Mouse (Mus musculus) layer of hippocampus, adult 9-11 months (tissue): Measurements from ENCODE around the gene Magi2.
"Not testable (repeated sequence)": the region's sequence is repeated elsewhere in the genome, so short reads cannot be mapped to it uniquely, and the experiment has no call there.

Experiments used
- DNase-seq: peaks from one replicate; pipeline ENCODE4 v3.0.0; 2022

Gene Magi2

DNA sequence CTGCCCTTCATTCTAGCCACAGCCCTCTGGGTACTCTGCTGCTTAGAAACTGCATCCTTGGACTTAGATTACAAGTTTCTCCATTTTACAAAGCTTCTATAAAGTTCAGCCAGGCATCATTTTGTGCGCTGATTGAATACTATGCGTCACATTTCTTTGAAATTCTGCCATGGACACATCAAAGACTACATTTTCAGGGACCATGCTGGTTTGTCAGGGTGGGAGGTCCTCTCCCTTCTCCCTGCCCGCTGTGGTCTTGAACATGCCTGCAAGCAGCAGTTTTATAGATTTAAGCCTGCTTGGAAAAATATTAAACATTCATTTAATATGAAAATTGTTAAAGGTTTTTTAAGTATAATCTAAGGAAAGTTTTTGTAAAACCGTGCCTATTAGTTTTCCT, 1030.6 kb downstream of the Magi2 start:
- no peak for DNase-seq

DNA sequence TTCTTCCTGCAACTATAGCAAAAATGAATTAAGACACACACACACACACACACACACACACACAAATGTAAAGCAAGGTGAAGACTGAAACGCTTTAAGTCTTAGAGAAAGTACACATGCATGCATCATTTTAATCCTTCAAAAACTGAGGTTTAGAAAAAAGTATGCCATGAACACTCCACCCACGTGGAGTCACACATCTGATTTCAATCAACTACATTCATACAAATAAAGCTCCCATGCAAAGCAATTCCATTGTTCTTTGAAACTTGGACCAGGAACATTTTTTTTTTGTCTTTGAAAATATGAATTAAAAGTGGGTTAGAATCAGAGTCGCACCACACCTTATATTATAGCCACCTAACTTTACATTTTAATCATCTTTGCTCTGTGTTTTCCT, 1032.9 kb downstream of the Magi2 start:
- DNase-seq = no peak

DNA sequence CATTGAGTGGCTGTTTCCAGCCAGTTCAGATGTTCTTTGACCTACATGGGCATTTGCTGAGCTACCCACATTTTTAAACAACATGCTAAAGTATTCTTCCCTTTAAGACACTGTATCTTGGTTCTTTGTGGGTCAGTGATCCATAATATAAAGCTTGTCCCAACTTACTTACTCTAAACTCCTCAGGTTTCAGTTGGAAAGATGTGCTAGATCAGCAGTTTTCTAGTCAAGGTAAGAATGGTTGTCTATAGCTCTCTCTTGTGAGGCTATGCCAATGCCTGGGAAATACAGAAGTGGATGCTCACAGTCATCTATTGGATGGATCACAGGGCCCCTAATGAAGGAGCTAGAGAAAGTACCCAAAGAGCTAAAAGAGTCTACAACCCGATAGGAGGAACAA, 1045.8 kb downstream of the Magi2 start:
- DNase-seq = not testable (repeated sequence)

- no peak for DNase-seq
Measured at GRCm38 (mm10) chr5:20275632-20276031, 1048.8 kb downstream of the Magi2 start.

DNA sequence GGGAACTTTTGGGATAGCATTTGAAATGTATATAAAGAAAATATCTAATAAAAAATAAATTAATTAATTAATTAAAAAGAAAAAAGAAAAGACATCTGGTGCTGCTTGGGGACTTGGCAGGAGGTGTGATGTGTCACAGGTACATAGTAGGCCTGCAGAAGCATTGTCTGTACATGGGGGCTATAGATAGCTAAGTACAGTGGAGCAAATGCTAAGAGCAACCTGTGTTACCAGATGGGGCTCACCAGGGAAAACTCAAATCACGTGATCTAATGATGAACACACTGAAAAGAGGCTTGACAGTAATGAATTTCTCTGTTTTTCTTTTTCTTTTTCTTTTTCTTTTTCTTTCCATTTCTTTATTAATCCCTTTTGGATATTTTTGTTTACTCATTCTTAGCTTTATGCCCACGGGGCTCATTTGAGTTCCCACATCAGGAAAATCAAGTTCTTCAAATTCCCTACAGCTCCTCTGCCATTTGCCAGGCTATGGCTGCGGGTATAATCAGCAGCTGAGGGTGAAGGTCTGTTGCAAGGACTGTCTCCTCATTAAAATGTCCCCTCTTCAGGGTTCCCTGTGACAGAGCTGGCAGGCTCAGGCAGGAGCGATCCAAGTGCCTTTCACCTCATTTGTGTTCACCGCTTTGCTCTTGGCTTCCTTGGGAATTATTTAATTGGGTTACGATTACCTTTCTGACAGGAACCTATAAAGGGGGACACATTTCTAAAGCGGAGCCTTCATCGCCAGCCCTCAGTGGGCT, 1058.4 kb downstream of the Magi2 start:
- no peak for DNase-seq

DNA sequence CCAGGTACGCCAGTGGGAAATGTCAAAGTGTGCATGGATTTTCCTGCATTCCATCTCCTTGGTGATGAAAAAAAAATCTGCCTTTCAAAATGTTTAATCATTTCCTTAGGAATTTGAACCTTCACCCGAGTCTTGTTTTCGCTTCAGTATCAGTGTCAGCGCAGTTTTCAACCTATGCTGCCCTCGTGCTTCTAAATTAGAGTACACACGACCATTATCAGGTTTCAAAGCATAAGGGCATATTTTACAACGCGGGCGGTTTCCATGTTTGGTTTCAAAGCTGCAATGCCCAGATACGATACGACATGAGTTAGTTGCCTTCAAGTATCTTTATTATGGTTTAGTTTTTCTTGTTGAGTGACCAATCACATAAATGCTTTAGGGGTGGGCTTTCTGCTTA, 1067.7 kb downstream of the Magi2 start:
- DNase-seq = no peak

GRCm38 (mm10) chr5:20299816-20300215, 1073.0 kb downstream of the Magi2 start:
- DNase-seq = no peak

DNA sequence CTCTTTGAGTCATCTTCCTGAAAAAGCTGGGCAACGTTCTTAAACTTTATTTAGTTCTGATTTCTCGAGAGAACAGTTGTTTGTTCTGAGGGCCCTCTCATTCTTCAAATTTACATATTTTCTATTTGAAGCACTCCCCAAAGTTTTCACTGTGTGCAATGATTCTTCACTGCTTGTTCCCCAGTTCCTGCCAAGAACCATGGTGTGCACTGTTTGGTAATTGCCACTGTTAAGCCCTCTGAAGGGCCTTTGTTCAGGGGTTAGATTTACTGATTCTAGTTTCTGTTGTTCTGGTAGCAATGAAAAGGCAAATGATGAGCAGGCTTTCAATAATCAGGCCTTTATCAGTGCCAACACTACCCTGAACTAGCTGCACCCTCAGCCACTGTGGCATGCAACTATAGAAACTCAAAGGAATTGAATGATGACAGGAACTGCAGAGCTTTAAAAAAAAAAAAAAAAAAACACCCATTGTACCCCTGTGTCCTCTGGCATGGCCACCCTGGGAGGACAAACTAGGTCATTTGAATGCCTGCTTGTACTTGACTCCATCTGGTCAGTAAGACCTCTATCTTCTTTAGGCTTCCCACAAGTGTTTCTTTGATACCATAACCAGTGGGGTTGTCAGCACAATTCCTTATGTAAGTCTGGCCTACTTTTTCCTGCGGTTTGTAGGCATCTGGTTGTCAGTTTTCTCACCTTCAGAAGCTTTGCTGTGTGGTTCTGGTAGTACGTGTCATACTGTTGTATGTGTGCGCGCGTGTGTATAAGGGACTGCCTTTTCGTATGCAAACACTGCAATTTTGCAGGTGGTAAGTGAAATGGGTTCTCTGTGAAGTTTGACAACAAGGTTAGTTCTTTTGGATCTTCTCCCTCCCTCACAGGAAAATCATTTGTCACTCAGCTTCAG, 1076.5 kb downstream of the Magi2 start:
- peak; percentile 39 for DNase-seq

- no peak for DNase-seq
Measured at GRCm38 (mm10) chr5:20320970-20321369, 1094.1 kb downstream of the Magi2 start.

DNA sequence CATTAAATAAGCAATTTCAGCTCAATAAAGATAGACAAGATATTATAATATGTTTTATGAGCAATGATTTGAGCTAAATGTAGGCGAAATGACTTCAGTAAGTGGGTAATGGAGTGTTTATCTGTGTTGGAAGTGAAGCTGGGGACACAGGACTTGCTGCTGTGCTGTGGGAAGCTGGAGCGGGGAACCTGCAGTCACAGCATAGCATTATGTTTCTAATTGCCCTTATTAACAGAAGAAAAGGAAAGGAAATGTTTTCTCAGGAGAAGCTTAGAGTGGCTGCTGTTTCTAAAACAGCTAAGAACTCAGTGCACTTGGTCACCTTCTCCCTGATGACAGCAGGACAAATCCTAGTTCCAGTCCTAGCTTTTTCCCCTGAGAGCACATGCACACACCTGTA, 1098.5 kb downstream of the Magi2 start:
- no peak for DNase-seq

DNA sequence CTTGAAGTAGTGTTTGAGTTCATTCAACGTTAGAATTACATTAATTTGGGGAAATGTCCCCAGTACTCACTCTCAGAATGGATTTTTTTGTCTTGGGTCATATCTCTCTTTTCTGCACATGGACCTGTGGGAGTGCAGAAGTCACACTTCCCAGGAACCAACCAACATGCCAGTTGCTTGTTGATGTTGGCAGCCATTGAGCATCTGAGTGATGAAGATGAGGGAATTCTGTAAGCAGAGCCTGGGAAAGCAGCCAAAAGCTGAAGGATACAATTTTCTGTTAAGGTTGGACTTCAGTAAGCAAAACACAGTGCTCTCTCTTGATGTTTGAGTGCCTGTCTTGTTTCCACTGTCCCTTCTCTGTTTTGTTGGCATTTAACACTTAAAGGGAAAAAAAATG, 1102.1 kb downstream of the Magi2 start:
- no peak for DNase-seq

DNA sequence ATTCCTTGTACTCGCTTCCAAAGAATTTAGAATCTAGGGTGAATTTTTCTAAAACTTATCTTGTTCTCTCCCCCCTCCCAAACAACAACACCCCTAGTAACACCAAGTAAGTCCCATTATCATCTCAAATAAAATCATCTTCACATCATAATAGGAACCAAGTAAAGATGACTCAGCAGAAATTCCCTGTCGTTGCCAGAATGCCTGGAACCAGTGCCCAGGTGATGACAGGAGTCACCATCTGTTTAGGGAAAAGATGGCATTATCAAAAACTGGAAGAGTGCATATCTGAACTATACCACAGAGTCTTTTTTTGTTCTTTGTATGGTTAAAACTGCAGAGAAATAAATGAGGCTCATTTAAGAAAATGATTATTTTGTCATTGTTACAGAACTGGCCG, 1103.2 kb downstream of the Magi2 start:
- no peak for DNase-seq

DNA sequence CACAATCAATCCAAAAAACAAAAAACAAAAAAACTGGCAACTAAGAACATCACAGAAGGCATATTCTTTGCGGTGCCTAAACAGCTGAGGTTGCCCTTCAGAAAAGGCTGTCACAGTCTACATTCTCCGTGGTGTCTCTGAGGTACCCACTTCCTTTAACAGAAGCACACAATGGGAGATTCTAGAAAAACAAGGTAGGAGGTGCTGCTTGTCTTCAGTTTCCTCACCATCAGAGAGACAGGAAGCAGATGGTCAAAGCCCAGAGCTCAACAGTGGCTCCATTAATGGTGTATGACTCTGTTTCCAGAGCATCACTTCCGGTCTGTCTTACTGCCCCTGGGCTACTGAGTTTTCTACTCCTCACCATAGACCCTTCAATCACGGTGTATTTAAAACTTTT, 1105.7 kb downstream of the Magi2 start:
- no peak for DNase-seq

DNA sequence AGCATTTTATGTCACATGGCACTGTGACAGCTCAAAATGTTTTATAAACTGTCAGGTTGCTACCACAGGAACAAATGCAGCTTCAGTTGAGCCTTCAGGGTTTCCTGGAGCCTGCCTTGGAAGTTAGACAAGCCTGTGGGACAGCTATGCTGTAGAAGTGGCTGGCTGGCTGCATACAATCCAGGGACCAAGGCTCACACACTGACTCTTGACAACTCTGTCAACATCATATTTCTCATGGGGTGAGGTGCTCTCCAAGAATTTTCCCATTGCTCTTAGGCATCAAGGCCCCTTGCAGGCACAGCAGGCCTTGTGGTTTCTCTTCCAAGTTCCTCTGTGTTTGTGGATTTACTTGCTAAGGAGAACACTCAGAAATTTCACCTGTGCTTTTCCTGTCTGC, 1107.7 kb downstream of the Magi2 start:
- DNase-seq = no peak

DNA sequence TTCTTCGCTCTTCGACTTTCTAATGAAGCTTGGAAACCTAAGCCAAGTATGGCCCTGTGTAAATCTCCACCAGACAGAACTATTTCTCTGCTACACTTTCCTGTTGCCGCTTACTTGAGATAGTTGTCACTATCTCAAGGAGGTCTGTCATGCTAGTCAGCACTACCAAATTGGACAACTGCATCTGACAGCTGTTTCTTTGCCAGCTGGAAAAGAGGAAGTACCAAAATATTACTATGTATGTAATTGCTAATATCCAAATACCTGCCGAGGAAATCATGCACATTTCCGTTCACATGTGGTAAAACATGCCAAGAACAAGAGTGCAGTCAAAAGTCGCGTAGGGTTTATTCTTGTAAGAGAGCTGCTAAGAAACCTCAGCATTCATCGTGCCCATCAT, 1126.1 kb downstream of the Magi2 start:
- DNase-seq = no peak

DNA sequence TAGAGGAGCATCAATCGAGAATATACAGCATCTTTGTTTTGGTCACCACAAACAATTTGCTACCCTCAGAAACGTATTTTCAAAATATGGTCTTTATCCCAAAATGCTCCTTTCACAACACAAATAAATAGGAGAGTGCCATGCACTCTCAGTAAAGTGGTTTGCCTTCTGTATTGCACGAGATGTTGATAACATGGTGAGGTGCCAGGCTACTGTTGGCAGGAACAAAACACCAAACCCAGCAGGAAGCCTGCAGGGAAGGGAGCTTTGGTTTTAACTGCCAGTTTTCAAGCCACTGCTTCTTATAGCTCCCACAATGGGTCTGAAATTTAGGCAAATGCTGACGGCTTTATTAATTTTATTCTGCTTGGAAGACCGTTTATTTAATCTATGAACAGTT, 1131.6 kb downstream of the Magi2 start:
- peak; percentile 23 for DNase-seq

- no peak for DNase-seq
Measured at GRCm38 (mm10) chr5:20359021-20359420, 1132.2 kb downstream of the Magi2 start.

DNA sequence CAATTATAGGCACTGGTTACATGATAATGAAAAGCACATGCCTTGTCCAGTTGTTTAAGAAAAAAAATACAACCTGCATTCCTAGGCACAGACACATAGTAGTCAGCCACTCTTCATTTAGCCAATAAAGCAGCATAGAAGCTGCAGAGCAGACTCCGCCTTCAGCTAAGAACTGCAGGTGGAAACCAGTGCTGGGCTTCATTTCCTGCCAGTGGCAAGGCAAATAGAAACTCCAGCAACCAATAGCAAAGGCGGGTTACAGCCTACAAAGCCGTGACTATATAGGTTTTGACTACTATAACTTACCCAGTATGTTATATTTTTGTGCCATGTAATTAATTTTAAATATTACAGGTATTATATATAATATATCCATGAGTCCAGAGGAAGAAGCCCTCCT, 1135.3 kb downstream of the Magi2 start:
- no peak for DNase-seq

DNA sequence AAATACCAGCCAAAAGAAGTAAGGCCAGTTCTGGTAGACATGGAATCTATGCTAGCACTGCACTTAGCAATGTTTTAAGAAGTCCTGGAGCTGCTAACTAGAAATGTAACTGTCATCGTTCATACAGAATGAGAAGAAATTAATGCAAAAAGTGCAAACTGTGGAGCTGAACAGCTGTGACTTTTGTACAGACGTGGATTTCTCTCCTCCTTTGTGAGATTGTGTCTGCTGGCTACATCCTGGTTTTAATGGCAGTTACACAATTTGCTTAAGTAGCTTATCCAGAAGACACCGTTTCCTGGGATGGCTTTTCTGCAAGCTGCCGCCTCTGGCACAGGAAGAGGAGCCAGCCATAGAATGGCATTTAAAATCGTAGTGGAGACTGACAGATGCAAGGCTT, 1136.4 kb downstream of the Magi2 start:
- DNase-seq = peak; percentile 60

DNA sequence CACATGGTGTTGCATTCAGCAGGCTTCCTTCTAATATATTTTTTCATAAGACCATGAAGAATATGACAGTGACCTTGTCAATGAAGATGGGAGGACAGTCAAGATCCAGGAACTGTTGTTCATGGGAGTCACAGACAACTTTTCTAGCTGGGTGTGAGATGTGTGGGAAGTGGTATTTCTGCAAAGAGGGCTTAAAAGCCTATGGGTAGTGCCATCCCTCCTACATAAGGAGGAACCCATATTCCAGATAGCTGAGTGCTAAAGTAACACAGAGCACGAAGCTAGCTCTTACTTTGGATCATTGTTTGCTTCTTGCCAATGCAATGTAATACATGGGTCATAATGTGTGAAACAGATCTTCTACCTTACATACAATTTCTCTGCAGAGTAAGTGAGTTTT, 1146.8 kb downstream of the Magi2 start:
- DNase-seq = no peak

GRCm38 (mm10) chr5:20378071-20378800, 1151.4 kb downstream of the Magi2 start:
- DNase-seq = peak; percentile 57

DNA sequence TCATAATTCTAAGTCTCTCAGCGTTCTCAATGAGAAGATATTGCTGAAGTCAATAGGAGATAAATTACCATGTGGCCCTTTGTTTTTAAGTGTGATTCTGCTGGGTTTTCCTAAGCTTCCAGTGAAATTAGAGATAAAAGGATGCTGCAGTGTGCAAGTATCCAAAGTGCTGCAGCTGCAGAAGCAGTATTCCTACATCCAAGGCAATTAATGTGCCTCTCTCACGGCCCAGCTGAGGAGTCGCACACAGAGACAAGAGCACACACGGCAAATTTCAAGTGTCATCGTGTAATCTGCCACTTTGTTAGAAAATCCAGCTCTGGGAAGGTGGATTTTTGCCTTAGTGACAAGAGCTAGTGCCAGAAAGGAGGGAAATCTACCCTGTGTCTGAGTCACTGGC, 1177.7 kb downstream of the Magi2 start:
- no peak for DNase-seq

DNA sequence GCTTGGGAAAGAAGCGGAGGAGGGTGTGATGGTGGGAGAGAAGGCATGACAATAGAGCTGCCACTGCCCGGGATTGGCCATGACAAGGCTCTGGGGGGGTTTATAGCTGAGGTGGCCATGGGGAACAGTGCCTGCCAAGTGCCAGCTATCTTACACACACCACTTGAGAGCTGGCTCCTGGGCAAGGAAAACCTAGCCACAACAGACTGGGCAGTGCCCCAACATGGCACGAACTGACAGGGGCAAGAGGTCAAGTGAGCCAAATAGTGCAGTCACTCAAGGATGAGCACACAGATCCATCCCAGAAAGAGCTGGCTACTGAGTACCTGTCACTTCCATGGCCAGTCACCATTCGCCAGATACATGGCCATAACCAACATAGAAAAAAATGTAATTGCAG, 1179.8 kb downstream of the Magi2 start:
- DNase-seq = no peak

DNA sequence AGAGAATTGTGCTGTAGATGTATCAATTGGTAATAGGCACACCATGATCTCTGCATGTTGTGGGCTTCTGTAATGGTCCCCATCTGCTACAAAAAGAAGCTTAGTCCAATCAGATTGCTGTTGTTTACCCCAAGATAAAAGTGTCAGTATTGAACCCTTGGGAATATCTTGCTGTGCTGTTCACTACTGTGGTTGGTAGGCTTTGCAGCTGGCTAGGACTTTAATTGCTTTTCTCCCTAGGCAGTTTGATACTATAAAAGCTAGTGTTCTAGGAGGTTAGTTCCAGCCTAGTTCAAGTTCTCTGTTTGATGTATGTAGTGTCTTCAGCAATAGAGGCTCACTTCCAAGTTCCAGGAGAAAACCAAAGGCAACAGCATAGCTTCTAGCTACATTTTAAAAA, 1188.5 kb downstream of the Magi2 start:
- DNase-seq = no peak
